ENCODE assay signal across 8 mouse cellular contexts in genomic region chrX:135975226-135975552, GRCm38 (mm10). TPM values are rescaled to one million over a fixed set of nuclear protein-coding genes. Genes with fewer than 3 reads are reported as not detected.
A peak's percentile ranks its signal among the peaks of the same experiment; 100 is the strongest.
DNase-seq lines count a peak whose midpoint lies in the region; ATAC-seq lines count a peak whose summit lies in the region.

No protein-coding gene starts in this region.

- no peaks in the 10 kb centered on the region for H3K9me3 ChIP-seq in kidney, embryonic 16.5 days (ENCODE audit: low read length)
- no peaks in the 10 kb centered on the region for H3K9me3 ChIP-seq in limb, embryonic 10.5 days (replicated peaks)

- no peaks in the 10 kb centered on the region for H3K4me1 ChIP-seq in kidney, embryonic 16.5 days (ENCODE audit: insufficient read depth, low read length)
- H3K4me1 ChIP-seq in limb, embryonic 10.5 days = no peaks in the 10 kb centered on the region

- H3K27me3 ChIP-seq in kidney, embryonic 16.5 days (ENCODE audit: insufficient read depth, low read length) = no peaks in the 10 kb centered on the region
- H3K27me3 ChIP-seq in limb, embryonic 10.5 days (ENCODE audit: low read depth, poor library complexity, severe bottlenecking) = no peaks in the 10 kb centered on the region
- no peaks in the 10 kb centered on the region for H3K27me3 ChIP-seq in splenic B cell, adult 2 months (ENCODE audit: control insufficient read depth, insufficient read depth, low read length, poor library complexity, severe bottlenecking)

- DNase-seq in kidney, adult 18-20 months = peak; percentile 74
- peak; percentile 83 for DNase-seq in cerebellum, adult 8-10 months
- DNase-seq in frontal cortex, postnatal 14 days (ENCODE audit: low spot score in 2 of 2) = peak; percentile 69 to 87
- DNase-seq in induced T-regulatory cell, adult 2 months (ENCODE audit: low read depth) = peak; percentile 75
- peak; percentile 71 for DNase-seq in limb, embryonic 10.5 days (ENCODE audit: low spot score)
- DNase-seq in natural killer cell, adult 2 months (ENCODE audit: low spot score in 2 of 2) = peak; percentile 14 to 37
- DNase-seq in splenic B cell, adult 2 months (ENCODE audit: low read depth, low spot score) = peak; percentile 63

- no peak overlapping the region for H3K27ac ChIP-seq in kidney, embryonic 16.5 days (ENCODE audit: low read length)
- H3K27ac ChIP-seq in limb, embryonic 10.5 days = no peak overlapping the region

- 0 out of 2 replicates have a peak, but pooled peaks cover 2% of the 10 kb centered on the region for H3K36me3 ChIP-seq in kidney, embryonic 16.5 days (ENCODE audit: insufficient read depth, low read length)
- peaks cover 8% of the 10 kb centered on the region for H3K36me3 ChIP-seq in limb, embryonic 10.5 days
- H3K36me3 ChIP-seq in splenic B cell, adult 2 months (ENCODE audit: control insufficient read depth, insufficient read depth, low read length, poor library complexity, severe bottlenecking) = no peaks in the 10 kb centered on the region

- H3K4me2 ChIP-seq in kidney, embryonic 16.5 days (replicated peaks; ENCODE audit: low read depth, low read length) = no peak overlapping the region

- ATAC-seq in kidney, embryonic 16.5 days (ENCODE audit: low FRiP score, low TSS enrichment) = no peak

- WGBS in kidney, embryonic 16.5 days = 29% methylated on average over 8 of the region's 8 CpGs
- WGBS in limb, embryonic 10.5 days = 21% methylated on average over 8 of the region's 8 CpGs

- H3K4me3 ChIP-seq in kidney, embryonic 16.5 days (ENCODE audit: low read length) = no peak overlapping the region
- no peak overlapping the region for H3K4me3 ChIP-seq in limb, embryonic 10.5 days

- H3K9ac ChIP-seq in kidney, embryonic 16.5 days (replicated peaks; ENCODE audit: low read length) = no peak overlapping the region

RNA-seq across cellular contexts. Expression of gene Arxes2, which starts 18.4 kb away (rescaled TPM):
- 80.6 and 94.3 TPM in 2 replicates for polyA plus RNA-seq in kidney, embryonic 16.5 days (2015; fragmentation: Nextera tagmentation; extraction: Ambion mirVana)
- polyA plus RNA-seq in limb, embryonic 10.5 days (2016; fragmentation: Nextera tagmentation; extraction: Ambion mirVana) = 91.6 and 92.4 TPM in 2 replicates

RNA-seq across cellular contexts. Expression of gene Arxes1, which starts 58.0 kb away (rescaled TPM):
- polyA plus RNA-seq in kidney, embryonic 16.5 days (2015; fragmentation: Nextera tagmentation; extraction: Ambion mirVana) = 33.4 and 34.7 TPM in 2 replicates
- polyA plus RNA-seq in limb, embryonic 10.5 days (2016; fragmentation: Nextera tagmentation; extraction: Ambion mirVana) = 38.1 and 40.5 TPM in 2 replicates

Comparison
In these comparisons a context has a peak if more than half of its experiments do, and no peak if none do; other contexts are left out.
1. DNase-seq: peak in every context shown above with its lines; median percentile 83 in cerebellum, adult 8-10 months; 78 in frontal cortex, postnatal 14 days; 75 in induced T-regulatory cell, adult 2 months; 74 in kidney, adult 18-20 months; 71 in limb, embryonic 10.5 days; 63 in splenic B cell, adult 2 months; 26 in natural killer cell, adult 2 months.